Mouse (Mus musculus) lung, postnatal 25 days (tissue): Measurements from ENCODE around the gene Nicn1.
A peak's percentile ranks its signal among the peaks of the same experiment; 100 is the strongest.
"Not testable (repeated sequence)": the region's sequence is repeated elsewhere in the genome, so short reads cannot be mapped to it uniquely, and the experiment has no call there.

Source experiments
- DNase-seq: peaks from one replicate; pipeline ENCODE4 v3.0.0; 2022; ENCODE audit warnings: low spot score

The Nicn1 gene

GRCm38 (mm10) chr9:108290016-108290750, at the start of gene Nicn1:
Gene Nicn1 (plus strand): TSS chr9:108290429.
- DNase-seq, result peak; percentile 98

DNA sequence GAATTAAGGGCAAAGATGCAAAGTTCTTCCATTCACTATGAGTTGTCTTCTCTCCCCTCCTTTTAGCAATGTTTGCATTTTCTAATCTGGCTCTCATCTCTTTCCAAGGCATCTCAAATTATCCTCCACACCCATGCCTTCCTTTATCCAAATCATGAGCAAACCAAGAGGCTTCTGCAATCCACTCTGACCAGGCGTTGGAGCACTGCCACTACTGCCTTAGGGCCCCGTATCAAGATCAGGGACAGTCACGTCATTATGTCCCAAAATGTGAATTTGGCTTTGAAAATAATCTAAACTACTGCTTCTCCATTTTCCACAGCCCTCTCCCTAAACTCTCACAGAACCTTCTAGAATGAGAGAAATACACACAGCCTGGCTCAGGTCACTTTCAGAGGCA, 45.7 kb upstream of the Nicn1 start:
- no peak for DNase-seq

DNA sequence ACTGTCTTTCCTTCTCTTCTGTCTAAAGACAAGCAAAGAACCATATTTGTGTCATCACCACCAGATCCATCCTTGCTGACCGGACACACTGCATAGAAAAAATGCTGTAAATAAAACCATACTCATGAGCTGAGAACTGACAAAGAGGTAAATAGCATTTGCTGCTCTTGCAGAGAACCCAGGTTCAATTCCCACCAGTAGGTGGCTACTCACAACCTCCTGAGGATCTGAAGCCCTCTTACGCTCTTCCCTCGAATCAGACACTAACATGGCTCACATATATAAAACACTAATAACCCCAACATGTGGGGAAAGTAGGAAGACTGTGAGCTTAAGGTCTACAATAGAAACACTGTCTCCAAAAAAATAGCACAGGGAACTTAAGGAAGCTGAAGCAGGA, 45.2 kb upstream of the Nicn1 start:
- DNase-seq, result no peak

GRCm38 (mm10) chr9:108248957-108249356, 41.3 kb upstream of the Nicn1 start:
- no peak for DNase-seq

DNA sequence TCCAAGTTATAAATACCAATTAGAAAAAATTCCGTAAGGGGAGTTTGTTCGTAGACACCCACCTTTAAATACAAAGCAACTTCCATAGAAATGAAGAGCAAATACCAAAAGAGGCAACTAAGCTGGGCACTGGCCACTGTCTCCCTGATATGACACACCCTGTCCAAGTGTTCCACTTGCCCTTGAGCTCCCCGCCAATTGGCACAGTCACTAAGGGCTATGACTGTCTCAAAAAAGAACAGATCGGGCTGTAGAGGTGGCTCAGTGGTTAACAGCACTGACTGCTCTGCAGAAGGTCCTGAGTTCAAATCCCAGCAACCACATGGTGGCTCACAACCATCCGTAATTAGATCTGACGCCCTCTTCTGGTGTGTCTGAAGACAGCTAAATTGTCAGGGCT, 38.4 kb upstream of the Nicn1 start:
- no peak for DNase-seq

DNA sequence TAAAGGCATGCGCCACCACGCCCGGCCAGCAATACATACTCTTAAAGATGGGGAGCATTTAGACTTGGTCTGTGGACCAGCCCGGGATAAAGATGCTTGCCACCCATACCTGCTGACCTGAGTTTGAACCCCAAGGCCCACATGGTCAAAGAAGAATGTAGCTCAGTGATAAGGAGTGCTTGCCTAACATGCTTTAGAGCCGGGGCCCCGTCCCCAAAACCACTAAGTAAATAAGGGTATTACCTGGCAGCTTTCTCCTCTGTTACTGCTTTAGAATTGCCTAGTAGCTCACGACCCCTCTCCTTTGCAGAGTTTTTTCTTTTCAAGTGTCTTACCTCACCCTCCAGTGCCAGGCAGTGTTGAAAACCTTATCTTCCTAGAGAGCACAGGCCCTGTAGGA, 37.5 kb upstream of the Nicn1 start:
- no peak for DNase-seq

GRCm38 (mm10) chr9:108260526-108260925, 29.7 kb upstream of the Nicn1 start:
- no peak for DNase-seq

GRCm38 (mm10) chr9:108261865-108262264, 28.4 kb upstream of the Nicn1 start:
- no peak for DNase-seq

- DNase-seq, result peak; percentile 64
Measured at GRCm38 (mm10) chr9:108262494-108263049, 27.7 kb upstream of the Nicn1 start.

- DNase-seq, result peak; percentile 59
Measured at GRCm38 (mm10) chr9:108263131-108263681, 27.0 kb upstream of the Nicn1 start.

- peak; percentile 98 for DNase-seq
Measured at GRCm38 (mm10) chr9:108263690-108264190, 26.5 kb upstream of the Nicn1 start, which contains the start of gene Dag1. Gene Dag1 (minus strand): TSS chr9:108263958.

GRCm38 (mm10) chr9:108264191-108264921, 25.9 kb upstream of the Nicn1 start:
- peak; percentile 43 for DNase-seq

DNA sequence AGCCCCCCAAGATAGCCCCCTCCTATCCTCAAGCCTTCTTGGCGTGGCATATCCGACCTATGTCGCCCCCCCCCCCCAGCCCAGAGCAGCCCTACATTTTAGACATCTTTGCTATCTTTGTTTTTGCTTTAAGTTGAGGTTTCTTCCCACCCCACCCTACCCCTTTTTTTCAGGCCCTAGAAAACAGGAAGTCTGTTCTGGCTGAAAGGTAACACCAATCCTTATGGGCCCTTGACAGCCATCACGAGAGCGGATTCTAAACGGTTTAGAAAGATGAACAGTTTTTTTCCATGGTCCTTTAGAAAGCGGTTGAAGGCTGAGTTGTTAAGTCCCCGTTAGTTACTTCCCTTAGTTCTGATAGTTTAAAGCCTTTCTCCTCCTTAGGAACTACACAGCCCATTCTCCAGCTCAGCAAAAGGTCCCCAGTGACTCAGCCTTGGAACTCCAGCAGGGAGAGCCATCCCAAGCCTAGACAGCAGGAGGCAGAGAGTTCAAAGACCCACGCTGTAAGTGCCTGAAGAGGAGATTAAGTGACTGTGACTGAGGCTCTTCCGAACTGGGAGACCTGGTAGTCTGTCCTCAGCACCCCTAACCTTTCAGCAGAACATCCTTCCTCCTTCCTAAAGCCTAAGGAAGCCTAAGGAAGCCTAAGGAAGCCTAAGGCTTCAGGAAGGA, 23.8 kb upstream of the Nicn1 start:
- no peak for DNase-seq

DNA sequence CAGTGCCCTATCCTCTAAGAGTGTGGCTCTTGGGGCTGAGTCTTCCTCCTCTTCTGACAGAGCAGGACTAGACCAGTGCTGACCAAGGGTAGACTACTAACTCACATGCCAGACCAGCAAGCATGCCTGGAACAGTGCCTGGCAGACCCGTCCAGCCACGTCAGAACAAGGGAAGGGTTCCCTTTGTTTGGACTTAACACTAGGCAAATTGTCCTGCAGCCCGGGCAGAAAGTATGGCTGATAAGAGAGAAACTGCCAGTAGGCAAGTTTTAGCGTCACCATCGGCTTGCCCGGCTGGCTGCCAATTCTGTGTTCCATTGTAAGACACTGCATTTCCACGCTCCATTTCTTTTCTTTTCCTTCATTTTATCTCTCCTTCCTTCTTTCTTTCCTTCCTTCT, 22.5 kb upstream of the Nicn1 start:
- DNase-seq, result no peak

DNA sequence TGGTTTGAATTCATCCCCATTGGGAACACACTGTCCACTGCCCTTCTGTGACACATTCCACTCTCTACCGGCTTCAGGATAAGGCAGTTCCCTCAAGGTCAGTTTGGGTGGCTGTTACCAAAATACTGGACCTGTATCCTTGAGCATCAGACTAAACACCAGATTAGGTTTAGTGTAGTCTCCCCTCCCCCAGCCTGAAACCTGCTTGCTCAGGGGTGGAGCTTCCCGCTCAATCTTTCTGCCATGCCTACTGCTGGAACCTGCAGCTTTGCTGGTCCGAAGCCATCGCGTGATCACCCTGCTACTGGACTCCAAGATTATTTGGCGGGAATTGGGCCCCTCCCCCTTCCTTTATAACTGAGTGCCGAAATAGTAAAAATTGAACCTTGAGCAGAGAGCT, 21.5 kb upstream of the Nicn1 start:
- DNase-seq, result not testable (repeated sequence)

DNA sequence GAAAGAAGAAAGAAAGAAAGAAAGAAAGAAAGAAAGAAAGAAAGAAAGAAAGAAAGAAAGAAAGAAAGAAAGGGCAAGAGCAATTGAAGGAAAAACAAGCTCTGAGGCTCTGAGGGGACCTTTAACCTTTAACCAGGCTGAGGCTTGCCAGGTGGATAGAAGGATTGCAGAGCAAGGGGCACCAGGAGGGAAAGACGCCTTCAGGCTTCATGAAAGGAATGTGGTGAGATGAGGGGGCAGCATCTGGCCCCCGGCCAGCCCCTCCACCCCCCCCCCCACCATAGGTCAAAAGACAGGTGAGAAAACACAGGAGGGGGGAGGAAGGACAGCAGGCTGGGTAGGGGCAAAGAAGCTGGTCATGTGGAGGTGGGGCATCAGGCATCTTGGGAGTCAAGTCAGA, 18.3 kb upstream of the Nicn1 start:
- DNase-seq, result no peak

DNA sequence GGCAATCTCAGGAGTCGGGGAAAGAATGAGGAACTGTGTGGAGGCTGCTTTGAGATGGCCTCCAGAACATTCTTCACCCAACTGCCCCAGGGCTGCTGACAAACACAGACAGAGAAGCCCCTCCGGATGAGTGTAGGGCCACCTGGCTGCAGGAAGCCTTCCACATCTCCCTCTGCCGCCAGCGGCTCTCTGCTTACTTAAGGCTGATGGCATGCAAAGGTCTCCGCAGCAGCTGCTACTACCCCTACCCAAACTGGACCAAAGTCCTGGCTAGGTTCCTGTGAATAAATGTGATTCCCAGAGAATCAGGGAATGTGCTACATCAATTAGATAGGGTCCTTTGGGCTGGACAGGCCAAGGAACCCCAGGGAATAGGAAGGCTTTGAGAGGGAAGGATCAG, 17.5 kb upstream of the Nicn1 start:
- no peak for DNase-seq

DNA sequence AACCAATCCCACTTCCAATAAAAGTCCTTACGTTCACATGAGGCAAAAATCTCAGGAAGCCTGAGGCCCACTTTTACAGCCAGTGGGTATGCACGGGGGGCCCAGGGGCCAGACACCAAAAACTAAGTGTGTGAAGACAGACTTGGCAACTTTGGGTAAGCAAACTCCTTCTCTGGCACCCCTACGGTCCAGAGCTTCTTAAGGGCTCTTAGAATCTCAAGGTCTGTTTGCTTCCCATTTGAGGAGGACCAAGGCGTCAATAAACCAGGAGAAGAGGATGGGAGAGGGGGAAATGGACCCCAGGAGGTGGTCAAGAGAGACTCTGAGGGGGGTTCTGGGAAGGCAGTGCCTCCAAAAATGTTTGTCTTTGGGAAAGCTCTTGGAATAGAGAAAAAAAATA, 16.7 kb upstream of the Nicn1 start:
- no peak for DNase-seq

DNA sequence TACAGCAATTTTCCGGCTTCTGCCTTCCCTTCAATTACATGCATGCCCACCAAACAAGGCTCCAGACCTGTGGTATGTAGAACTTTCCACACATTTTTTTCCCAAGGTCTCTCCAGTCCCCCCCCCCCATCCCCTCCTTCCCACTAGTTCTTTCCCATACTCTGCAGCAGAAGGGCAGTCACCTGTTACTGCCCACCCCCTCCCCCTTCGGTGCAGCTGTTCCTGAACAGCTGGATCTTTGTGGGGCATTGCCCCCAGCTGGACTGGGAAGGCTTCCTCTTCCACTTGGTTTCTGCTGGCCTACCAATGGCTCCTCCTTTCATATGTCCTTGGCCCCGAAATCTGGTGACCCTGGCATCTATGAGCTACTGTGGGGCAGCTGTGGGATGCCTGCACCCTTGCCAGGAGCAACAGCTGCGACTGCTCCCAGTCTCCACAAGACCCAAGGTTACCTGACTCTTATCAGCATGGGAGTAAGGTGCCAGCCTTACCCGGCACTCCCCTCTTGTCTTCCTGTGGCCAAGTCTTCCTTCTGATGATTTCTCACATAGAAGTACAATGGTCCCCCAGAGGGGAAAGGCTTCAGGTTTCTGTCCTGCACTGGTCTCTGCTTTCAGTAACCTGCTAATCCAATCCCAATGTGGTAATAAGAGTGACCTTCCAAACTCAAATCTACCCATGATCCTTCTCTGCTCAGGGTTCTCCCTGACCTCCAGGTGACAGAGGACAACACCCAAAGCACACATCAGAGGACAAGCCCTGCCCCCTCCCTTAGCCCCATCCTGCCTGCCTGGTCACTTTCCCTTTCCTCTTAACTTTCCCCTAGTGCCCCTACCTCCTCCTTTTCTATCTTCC, 15.5 kb upstream of the Nicn1 start:
- DNase-seq, result no peak

- DNase-seq, result peak; percentile 89
Measured at GRCm38 (mm10) chr9:108275331-108275659, 14.9 kb upstream of the Nicn1 start.

DNA sequence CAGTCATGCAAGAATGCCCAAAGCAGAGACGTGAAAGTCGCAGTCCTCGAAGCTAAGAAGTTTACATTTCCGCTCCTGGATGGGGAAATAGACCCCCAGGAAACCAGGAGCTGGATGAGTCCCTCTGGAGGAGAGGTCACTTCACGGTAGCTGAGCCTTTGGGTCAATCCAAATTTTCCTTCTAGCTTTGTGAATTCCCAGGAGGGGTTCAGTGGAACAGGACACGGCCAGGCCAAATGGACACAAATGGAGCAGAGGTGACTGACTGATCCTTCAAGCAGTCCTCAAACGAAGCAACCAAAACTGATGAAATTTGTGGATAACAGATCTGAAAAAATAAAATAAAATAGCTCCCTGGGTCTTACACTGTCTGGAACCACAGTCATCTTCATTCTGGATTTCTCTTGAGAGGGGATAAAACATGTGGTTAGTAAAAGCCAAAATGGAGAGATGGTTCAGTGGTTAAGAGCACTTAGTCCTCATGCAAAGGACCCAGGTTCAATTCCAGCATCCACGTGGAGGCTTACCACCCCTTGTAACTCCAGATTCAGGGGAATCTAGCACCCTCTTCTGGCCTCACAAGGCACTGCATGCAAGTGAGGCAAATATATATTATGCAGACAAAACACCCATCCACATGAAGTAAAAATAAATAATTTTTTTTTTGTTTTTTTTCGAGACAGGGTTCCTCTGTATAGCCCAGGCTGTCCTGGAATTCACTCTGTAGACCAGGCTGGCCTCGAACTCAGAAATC, 11.4 kb upstream of the Nicn1 start:
- DNase-seq, result peak; percentile 47
